Mouse (Mus musculus) liver, embryonic 14.5 days (tissue): ENCODE results near the gene Ergic1.

Experiments used
- CTCF ChIP-seq: IDR thresholded peaks from 2 replicates; pipeline ENCODE4 v1.5.1; 2016; ENCODE audit warnings: antibody characterized with exemption, low read depth, control low read depth
- EP300 ChIP-seq: IDR thresholded peaks from 2 replicates; pipeline ENCODE4 v1.6.1; 2016; ENCODE audit warnings: antibody characterized with exemption, low read depth

DNA sequence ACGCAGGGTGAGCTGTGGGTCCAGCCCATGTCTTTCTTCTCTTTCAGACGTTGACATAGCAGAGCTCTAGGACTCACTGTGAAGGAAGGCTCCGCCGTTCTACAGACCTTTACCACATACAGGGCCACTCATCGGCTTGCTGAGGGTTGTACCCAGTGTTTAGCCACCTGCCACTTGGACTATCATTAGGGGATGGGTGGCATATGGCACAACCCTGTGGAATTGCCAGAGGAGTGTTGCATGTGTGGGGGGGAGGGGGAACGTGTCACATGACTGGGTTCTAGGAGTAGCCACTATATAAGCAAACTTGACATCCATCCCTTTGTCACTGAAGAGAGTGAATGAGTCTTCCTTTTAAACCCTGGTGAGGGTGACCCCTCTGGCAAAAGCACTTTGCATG lies 2.2 kb downstream of the Ergic1 start:
- TF ChIP-seq CTCF (no peak), EP300 (no peak)
